Mouse (Mus musculus): ENCODE measurements around the gene Ccdc58.

DNA sequence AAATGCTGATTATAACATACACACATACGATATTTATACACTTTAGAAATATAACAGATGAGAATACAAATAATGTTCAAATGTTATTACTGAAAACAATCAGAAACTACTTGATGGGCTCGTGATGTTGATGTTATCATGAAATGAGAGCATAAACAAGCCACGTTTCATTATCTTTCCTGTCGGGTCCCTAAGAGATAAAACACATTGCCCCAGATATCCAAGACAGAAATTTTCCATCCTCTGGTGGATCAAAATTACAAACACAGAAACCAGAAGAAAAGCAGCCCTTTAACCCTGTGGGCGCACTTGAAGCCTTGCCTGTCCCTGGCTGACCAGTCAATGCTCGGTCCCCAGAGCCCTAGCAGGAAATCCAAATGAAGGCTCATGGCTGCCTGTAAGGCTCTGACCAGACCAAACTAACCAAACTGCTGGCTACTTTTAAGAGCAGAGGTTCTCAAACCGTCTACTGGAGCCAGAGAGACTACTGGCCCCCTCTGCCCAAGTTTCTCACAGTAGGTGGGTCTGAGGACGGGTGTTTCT, 13.5 kb upstream of the Ccdc58 start:
- no peak for TF ChIP-seq CTCF (conservative IDR thresholded peaks at IDR 0.05; ENCODE audit: insufficient read depth, insufficient read length, low read depth, low read length)
- TF ChIP-seq POLR2A (IDR thresholded peaks at IDR 0.05; ENCODE audit: low read depth, low read length): no peak
